Mouse (Mus musculus) gastrocnemius, postnatal 36 days (tissue): ENCODE results near the gene Gm29666. TPM values are rescaled to one million over a fixed set of nuclear protein-coding genes. Genes with fewer than 3 reads are reported as not detected.
A peak's percentile ranks its signal among the peaks of the same experiment; 100 is the strongest.

Experiments
- DNase-seq, 2 experiments: peaks; one replicate each; pipeline ENCODE4 v3.0.0; 2022
- intact Hi-C: fragments of 180-260 bp; cut with DNase I; formaldehyde crosslinking; loops from one replicate; pipeline ENCODE4 v1.15.1; 2025
- long read RNA-seq, 2 experiments: library from polyadenylated mRNA; stranded (forward); transcript quantifications; one replicate each; pipeline ENCODE4 v2.0.0; 2021
- total RNA-seq, 2 experiments: library from RNA; stranded (reverse); gene quantifications; 2 replicates each; pipeline ENCODE4 v1.2.3; 2021

Gm29666 gene
- under 1 TPM; 0.22 to 0.33 TPM for total RNA-seq
- long read RNA-seq, experiment 1, partial matches to known transcripts, result 0 of 3 reads
- long read RNA-seq, experiment 1, other reads (novel, unspliced or antisense), result 3 of 3 reads
- long read RNA-seq, experiment 2, partial matches to known transcripts, result 0 of 2 reads
- long read RNA-seq, experiment 2, other reads (novel, unspliced or antisense), result 2 of 2 reads

GRCm38 (mm10) chr15:84919938-84920337 lies at the start of gene Gm29666:
Gene Gm29666 (minus strand): TSS chr15:84920038.
- intact Hi-C loops, result no loop called here
- no peak for DNase-seq

DNA sequence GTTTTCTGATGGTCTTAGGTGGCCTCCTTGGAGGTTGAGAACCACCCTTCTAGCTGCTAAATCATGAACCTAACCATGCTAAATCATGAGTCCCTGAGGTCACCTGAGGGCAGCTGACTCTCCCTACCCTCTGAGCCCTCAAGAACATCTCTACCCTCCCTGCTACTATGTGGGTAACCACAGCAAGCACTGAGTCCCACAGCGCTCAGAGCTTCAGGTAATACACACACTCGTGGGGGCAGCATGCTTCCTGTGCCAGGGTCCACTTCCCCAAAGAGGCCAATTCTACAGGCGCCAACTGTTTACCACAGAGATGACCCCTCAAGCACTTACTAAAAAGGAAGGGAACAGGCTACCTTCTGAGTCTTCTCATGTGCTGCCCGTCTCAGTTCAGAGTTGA lies 48.7 kb upstream of the Gm29666 start:
- intact Hi-C loops, result no loop called here
- no peak for DNase-seq

GRCm38 (mm10) chr15:84965575-84966360 lies 45.9 kb upstream of the Gm29666 start:
- DNase-seq, result no peak
- intact Hi-C loops, result no loop called here

DNA sequence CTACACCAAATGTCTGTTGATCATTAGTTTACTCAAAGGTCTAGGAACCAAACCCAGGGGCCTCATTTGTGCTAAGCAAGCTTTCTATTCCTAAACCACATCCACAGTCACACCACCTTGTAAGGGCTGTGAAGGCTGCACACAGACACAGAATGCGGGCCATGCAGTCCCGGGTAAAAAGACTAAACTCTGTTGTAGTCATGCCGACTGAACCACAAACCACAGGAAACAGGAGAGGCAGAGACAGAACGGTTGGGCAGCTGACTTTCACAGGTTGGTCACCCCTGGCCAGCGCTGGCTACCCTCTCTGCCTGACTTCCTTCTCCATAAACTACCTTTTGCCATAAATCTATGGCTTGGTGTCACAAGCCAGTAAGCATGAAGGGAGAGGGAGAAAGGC lies 44.9 kb upstream of the Gm29666 start:
- DNase-seq, result no peak
- intact Hi-C loops, result no loop called here

- intact Hi-C loops, result no loop called here
Observed at GRCm38 (mm10) chr15:84962518-84962917, 42.7 kb upstream of the Gm29666 start.

GRCm38 (mm10) chr15:84960692-84961091 lies 40.9 kb upstream of the Gm29666 start:
- intact Hi-C loops, result no loop called here
- no peak for DNase-seq

More at GRCm38 (mm10) chr15:84962518-84962917, 42.7 kb upstream of the Gm29666 start:
- DNase-seq, result no peak

- intact Hi-C loops, result no loop called here
- DNase-seq, result no peak
Observed at GRCm38 (mm10) chr15:84959891-84960290, 40.1 kb upstream of the Gm29666 start.

- DNase-seq, result no peak
- intact Hi-C loops, result no loop called here
Observed at GRCm38 (mm10) chr15:84958331-84958730, 38.5 kb upstream of the Gm29666 start.

GRCm38 (mm10) chr15:84957851-84958250 lies 38.0 kb upstream of the Gm29666 start:
- no peak for DNase-seq
- intact Hi-C loops, result no loop called here

GRCm38 (mm10) chr15:84953259-84953658 lies 33.4 kb upstream of the Gm29666 start:
- intact Hi-C loops, result no loop called here
- no peak for DNase-seq

GRCm38 (mm10) chr15:84950053-84950452 lies 30.2 kb upstream of the Gm29666 start:
- intact Hi-C loops, result no loop called here
- no peak for DNase-seq

GRCm38 (mm10) chr15:84948990-84949389 lies 29.2 kb upstream of the Gm29666 start:
- no peak for DNase-seq
- intact Hi-C loops, result no loop called here

DNA sequence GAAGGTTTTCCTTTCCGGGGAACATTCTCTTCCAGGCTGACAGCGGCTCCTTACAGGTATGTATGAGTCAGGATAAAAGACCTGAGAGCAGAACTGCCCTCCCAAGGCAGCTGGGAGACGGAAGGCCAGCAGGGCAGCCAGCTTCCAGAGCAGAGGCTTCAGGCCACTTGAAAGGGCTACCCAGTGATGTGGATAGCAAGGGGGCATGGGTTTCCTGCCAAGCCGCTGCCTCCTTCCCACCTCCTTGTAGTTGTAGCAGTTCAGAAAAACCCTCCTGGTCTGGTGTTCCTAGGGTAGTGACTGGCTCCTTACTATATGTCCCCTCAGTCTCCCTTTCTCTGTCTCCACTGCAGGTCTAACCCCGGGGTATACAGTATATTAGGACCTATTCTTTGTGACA lies 24.5 kb upstream of the Gm29666 start:
- intact Hi-C loops, result no loop called here
- DNase-seq, result no peak

DNA sequence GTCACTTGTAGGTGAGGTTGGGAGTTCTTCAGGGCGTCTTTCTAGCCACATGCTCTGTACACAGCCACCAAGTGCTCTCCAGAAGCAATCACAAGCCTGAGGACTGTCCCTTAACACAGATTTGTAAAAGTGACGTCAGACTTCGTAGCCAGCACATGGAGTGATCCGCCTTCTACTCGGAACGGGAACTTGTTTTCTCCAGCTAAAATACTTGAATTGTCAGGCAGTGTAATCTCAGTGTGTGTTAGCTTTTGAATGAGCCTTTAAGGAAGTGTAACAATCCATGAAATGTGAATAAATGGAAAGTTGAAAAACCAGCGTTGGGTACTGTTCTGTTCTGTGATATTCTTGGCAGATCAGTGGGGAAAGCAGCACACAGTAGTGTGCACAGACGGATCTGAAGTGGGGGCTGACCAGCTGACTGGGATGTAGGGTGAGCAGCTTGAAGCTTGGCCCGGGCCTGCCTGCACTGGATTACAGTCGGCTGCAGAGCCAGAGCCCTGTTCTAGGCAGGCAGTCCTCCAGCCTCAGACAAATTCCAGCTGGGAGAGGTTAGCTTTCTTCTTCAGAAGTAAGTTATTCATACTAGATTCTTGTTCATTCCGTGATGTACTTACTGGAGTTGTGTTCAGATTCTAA lies 22.9 kb upstream of the Gm29666 start:
- intact Hi-C loops, result no loop called here
- no peak for DNase-seq

DNA sequence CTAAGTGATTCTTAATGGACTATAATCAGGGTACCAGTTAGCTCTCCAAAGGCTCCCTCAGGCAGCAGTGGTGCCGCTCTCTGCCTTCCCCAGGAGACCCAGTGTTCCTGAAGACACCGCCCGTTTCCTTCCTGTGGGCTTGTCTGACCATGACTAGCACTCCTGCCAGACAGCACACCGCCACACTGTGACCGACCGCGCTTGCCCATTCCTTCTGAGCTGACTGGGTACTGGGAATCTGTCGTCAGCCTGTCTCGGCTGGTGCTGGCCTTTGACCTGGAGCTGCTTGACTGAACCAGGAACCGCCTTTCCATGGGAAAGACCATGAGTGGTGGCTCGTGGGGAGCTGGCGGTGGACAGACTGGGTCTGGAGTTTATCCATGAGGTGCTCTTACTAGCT lies 20.3 kb upstream of the Gm29666 start:
- intact Hi-C loops, result no loop called here
- DNase-seq, result no peak

DNA sequence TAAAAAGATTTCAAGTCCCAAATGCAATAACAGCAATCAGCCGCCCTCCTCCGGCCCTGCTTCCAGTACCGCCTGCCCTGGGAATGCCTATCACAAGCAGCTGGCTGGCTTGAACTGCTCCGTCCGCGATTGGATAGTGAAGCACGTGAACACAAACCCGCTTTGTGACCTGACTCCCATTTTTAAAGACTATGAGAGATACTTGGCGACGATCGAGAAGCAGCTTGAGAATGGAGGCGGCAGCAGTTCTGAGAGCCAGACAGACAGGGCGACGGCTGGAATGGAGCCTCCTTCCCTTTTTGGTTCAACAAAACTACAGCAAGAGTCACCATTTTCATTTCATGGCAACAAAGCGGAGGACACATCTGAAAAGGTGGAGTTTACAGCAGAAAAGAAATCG lies 15.1 kb upstream of the Gm29666 start:
- DNase-seq, result no peak
- intact Hi-C loops, result no loop called here

DNA sequence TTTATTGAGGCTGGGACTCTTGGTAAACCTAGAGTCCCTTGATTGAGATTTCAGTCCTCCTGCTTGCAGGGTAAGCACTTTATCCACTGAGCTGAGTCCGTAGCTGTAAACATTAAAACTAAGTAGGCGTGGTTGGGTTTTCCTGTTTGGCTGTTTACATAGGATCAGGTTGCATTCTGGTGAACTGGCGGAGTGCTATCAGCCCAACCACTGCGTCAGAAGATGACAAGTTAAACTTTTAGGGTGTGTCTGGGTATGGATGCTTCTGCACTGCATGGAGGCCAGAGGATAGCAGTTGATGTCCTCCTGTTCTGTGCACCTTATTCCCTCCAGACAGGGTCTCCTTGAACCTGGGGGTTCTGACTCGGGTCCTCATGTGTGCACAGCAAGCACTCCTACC lies 12.5 kb upstream of the Gm29666 start:
- intact Hi-C loops, result no loop called here
- DNase-seq, result no peak

GRCm38 (mm10) chr15:84925495-84926018 lies 5.7 kb upstream of the Gm29666 start:
- no peak for DNase-seq
- intact Hi-C loops, result loop anchor here (5.0 kb wide), 1 partner anchor 67 kb away; no protein-coding TSS in a partner anchor

DNA sequence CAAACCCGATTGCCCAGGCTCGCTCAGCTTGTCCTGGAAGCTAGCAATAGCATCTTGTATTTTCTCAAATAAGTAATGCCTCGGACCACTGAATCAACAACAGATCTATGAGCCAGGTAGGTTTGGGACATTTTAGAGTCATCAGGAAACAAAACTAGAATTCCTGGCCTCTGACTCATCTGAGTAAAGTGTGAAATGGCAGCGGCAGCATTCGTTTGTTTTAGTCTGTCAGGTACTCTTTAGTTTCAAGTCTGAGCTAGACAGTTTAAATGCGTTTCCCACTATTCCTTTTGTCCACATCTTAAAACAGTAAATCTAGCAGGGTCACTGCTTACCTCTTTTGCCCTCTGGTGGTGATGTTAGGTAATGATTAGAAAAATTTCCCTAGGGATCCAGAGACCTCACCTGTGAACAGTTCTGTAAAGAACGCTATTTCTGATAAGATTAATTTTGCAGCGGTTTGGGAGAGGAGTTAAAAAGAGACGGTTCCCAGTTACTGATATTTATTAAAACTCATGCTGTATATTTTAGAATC lies 5.0 kb upstream of the Gm29666 start:
- DNase-seq, result no peak
- intact Hi-C loops, result loop anchor here (5.0 kb wide), 1 partner anchor 67 kb away; no protein-coding TSS in a partner anchor

DNA sequence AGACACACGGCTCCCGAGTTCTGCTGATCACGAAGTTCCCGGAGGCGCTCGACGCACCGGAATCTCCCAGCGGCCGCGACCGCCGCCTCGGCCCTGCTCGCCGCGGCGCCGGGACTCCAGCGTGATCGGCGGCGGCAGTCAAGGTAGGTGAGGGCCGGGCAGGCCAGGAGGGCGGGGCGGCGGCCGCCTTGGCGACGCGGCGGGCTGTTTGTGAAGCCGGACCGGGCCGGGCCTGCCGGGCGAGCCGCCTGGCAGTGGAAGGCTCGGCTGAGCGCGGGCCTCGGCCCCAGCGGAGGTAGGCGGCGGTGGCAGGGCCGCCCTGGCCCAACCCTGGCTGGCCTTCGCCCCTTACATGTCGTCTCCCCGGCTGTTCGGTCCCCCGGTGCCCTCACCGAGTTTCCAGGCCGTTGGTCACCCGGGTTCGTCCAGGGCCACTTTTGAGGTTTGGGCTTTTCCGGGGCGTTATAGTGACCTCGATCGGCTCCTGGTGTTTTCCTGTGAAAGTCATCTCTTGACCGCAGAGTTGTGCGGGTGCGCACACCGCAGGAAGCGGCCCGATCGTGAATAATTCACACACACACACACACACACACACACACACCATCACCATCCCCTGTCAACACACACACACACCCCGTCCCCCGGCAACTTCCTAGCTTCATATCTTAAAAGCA lies 3.8 kb upstream of the Gm29666 start:
- intact Hi-C loops, result no loop called here
- peak in 1 of 2 experiments; percentile 45 for DNase-seq
